Mouse (Mus musculus): ENCODE results near the gene Ap5m1. TPM values are rescaled to one million over a fixed set of nuclear protein-coding genes. Genes with fewer than 3 reads are reported as not detected.

Gene Ap5m1
- polyA plus RNA-seq, 1 experiment from 2014 or later: 19.7 TPM

Other genes with a start within 250 kb of the Ap5m1 start
- gene Exoc5, start 556 bp downstream of the Ap5m1 start, polyA plus RNA-seq (2015; fragmentation: Nextera tagmentation; extraction: Ambion mirVana): 54.6 and 61.4 TPM in 2 replicates
- 9.2 and 10.0 TPM in 2 replicates for gene Naa30, start 106.1 kb downstream of the Ap5m1 start, polyA plus RNA-seq (2015; fragmentation: Nextera tagmentation; extraction: Ambion mirVana)
- 0.11 and 0.19 TPM in 2 replicates for gene ccdc198, start 179.4 kb downstream of the Ap5m1 start, polyA plus RNA-seq (2015; fragmentation: Nextera tagmentation; extraction: Ambion mirVana)

Measured in hindbrain, embryonic 16.5 days (tissue).